Mouse (Mus musculus) forebrain, embryonic 11.5 days (tissue): ENCODE results near the gene Ablim1. TPM values are rescaled to one million over a fixed set of nuclear protein-coding genes. Genes with fewer than 3 reads are reported as not detected.

ENCODE experiments used
- ATAC-seq: fragments of 200-750 bp; cut with Nextera tagmentation; replicated peaks from 2 replicates; pipeline ENCODE4 v1.8.0; 2017; ENCODE audit warnings: moderate TSS enrichment; ENCODE audit not compliant: low FRiP score
- DNase-seq: peaks from one replicate; pipeline ENCODE4 v3.0.0-alpha.2; 2017; ENCODE audit warnings: low spot score
- H3K27ac ChIP-seq: fragments of 300-500 bp; sonication (generic); 2 replicates; pipeline ENCODE4 v1.5.1; 2014; ENCODE audit warnings: low read depth, low read length
- H3K27me3 ChIP-seq: fragments of 300-500 bp; sonication (generic); 2 replicates; pipeline ENCODE4 v1.6.1; 2014; ENCODE audit warnings: mild to moderate bottlenecking, low read length, mixed read lengths; ENCODE audit not compliant: control insufficient read depth, insufficient read depth
- H3K36me3 ChIP-seq: fragments of 300-500 bp; sonication (generic); 2 replicates; pipeline ENCODE4 v1.6.1; 2014; ENCODE audit warnings: mild to moderate bottlenecking, low read length, moderate library complexity, mixed read lengths; ENCODE audit not compliant: control insufficient read depth, insufficient read depth
- H3K4me1 ChIP-seq: fragments of 300-500 bp; sonication (generic); replicated peaks from 2 replicates; pipeline ENCODE4 v1.6.1; 2014; ENCODE audit warnings: low read length, mixed read lengths; ENCODE audit not compliant: control insufficient read depth, insufficient read depth
- H3K4me2 ChIP-seq: fragments of 300-500 bp; sonication (generic); 2 replicates; pipeline ENCODE4 v1.6.1; 2014; ENCODE audit warnings: low read depth, mild to moderate bottlenecking, low read length, moderate library complexity, mixed read lengths; ENCODE audit not compliant: severe bottlenecking
- H3K4me3 ChIP-seq: fragments of 300-500 bp; sonication (generic); 2 replicates; pipeline ENCODE4 v1.5.1; 2014; ENCODE audit warnings: low read depth, low read length
- H3K9ac ChIP-seq: fragments of 300-500 bp; sonication (generic); 2 replicates; pipeline ENCODE4 v1.6.1; 2014; ENCODE audit warnings: low read length
- H3K9me3 ChIP-seq: fragments of 300-500 bp; sonication (generic); 2 replicates; pipeline ENCODE4 v1.6.1; 2016; ENCODE audit warnings: low read length, mixed read lengths; ENCODE audit not compliant: control insufficient read depth
- WGBS: fragments of 180-500 bp; shearing (Covaris S2); extraction: QIAGEN DNeasy Blood & Tissue Kit; methylation state at CpG from one replicate; pipeline ENCODE4 v1.1.7; 2014; 5-methylcytosine and 5-hydroxymethylcytosine counted together
- polyA plus RNA-seq: library from polyadenylated mRNA; unstranded; fragments of >200 nt; fragmentation: Nextera tagmentation; extraction: Ambion mirVana; gene quantifications from 2 replicates; pipeline ENCODE4 v1.2.1, GENCODE M21; 2014

Ablim1 gene
- polyA plus RNA-seq, 1 experiment from 2014 or later = 17.0 TPM

DNA sequence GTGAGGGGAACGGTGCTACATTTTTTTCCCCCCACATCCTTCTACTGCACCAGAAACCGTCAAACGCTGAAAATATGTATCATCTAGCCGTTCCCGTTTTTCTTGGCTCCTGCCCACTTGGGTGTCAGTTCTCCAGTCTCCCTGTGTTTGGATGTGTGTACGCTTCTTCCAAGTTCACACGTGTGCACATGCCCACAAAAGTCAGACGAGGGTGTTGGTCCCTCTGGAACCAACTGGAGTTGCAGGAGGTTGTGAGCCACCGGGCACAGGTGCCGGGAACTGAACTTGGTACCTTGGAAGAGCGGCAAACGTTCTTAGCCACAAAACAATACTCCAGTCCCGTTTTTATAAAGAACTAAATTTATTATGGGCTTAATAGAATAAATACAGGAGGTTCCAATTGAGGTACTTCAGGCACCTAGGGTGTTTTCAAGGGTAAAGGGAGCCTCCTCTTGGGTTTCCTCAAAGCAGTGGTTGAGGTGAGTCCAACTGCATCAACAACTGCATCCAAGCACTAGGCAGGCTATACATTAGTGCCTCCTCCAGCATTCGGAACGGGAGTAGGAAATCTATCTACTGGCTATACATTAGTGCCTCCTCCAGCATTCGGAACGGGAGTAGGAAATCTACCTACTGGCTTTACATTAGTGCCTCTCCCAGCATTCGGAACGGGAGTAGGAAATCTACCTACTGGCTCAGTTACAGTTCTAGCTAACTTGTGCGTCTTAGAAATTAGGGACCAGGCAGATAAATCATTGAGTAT lies 44.3 kb upstream of the Ablim1 start:
- no peaks in the 10 kb centered on the region for H3K9me3 ChIP-seq
- H3K4me1 ChIP-seq = peaks cover 5% of the 10 kb centered on the region
- DNase-seq = peak; percentile 33
- H3K4me3 ChIP-seq = no peak overlapping the region
- no peaks in the 10 kb centered on the region for H3K36me3 ChIP-seq
- H3K27ac ChIP-seq = no peak overlapping the region
- H3K27me3 ChIP-seq = no peaks in the 10 kb centered on the region
- ATAC-seq = no peak
- H3K9ac ChIP-seq = no peak overlapping the region
- H3K4me2 ChIP-seq = no peak overlapping the region
- 95% methylated on average over 20 of the region's 20 CpGs for WGBS

DNA sequence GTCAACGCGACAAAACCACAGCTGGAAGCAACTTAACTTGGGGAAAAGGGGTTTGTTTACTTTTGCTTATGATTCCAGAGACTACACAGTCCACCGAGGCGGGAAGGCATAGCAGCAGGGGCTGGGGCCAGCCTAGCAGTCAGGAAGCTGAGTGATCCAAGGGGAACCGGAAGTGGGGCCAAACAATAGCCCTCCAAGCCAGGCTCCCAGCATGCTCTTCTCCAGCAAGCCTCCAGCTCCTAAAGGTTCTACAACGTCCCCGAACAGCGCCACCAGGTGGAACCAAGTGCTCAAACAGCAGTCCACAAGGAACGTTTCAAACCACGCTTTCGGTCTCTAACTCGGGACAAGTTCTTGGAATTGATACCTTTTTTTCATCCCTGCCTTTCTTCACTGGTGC lies 43.6 kb upstream of the Ablim1 start:
- H3K36me3 ChIP-seq = no peaks in the 10 kb centered on the region
- peak; percentile 57 for DNase-seq
- no peaks in the 10 kb centered on the region for H3K27me3 ChIP-seq
- WGBS = 82% methylated on average over 12 of the region's 12 CpGs
- peaks cover 4% of the 10 kb centered on the region; the same call in 1 of the 2 replicates for H3K4me1 ChIP-seq
- no peak overlapping the region for H3K9ac ChIP-seq
- H3K4me2 ChIP-seq = no peak overlapping the region
- no peak overlapping the region for H3K4me3 ChIP-seq
- H3K27ac ChIP-seq = no peak overlapping the region
- H3K9me3 ChIP-seq = no peaks in the 10 kb centered on the region
- ATAC-seq = no peak

GRCm38 (mm10) chr19:57357811-57358210 lies 43.1 kb upstream of the Ablim1 start:
- H3K27ac ChIP-seq = no peak overlapping the region
- 91% methylated on average over 5 of the region's 5 CpGs for WGBS
- no peak overlapping the region for H3K9ac ChIP-seq
- no peaks in the 10 kb centered on the region for H3K36me3 ChIP-seq
- DNase-seq = peak; percentile 16
- no peaks in the 10 kb centered on the region for H3K9me3 ChIP-seq
- H3K27me3 ChIP-seq = no peaks in the 10 kb centered on the region
- no peak for ATAC-seq
- H3K4me2 ChIP-seq = no peak overlapping the region
- no peak overlapping the region for H3K4me3 ChIP-seq
- peaks cover 3% of the 10 kb centered on the region; the same call in 1 of the 2 replicates for H3K4me1 ChIP-seq

- H3K4me1 ChIP-seq = no peaks in the 10 kb centered on the region
- DNase-seq (peak; percentile 27), ATAC-seq (no peak)
- no peak overlapping the region for H3K9ac ChIP-seq
- H3K27me3 ChIP-seq = no peaks in the 10 kb centered on the region
- H3K27ac ChIP-seq = no peak overlapping the region
- H3K9me3 ChIP-seq = no peaks in the 10 kb centered on the region
- H3K4me3 ChIP-seq = no peak overlapping the region
- H3K4me2 ChIP-seq = no peak overlapping the region
- H3K36me3 ChIP-seq = no peaks in the 10 kb centered on the region
- 87% methylated on average over 6 of the region's 6 CpGs for WGBS
These were observed 42.5 kb upstream of the Ablim1 start for GRCm38 (mm10) chr19:57357244-57357643.

- Histone ChIP-seq H3K4me3 (no peak overlapping the region), H3K27me3 (no peaks in the 10 kb centered on the region), H3K9ac (no peak overlapping the region), H3K36me3 (no peaks in the 10 kb centered on the region), H3K4me2 (no peak overlapping the region), H3K9me3 (no peaks in the 10 kb centered on the region), H3K27ac (no peak overlapping the region), H3K4me1 (no peaks in the 10 kb centered on the region)
- DNase-seq = peak; percentile 30
- 90% methylated on average over 7 of the region's 7 CpGs for WGBS
- ATAC-seq = no peak
These were observed 41.6 kb upstream of the Ablim1 start for GRCm38 (mm10) chr19:57356273-57356672.

GRCm38 (mm10) chr19:57355451-57356251 lies 40.9 kb upstream of the Ablim1 start:
- H3K9ac ChIP-seq = no peak overlapping the region
- no peaks in the 10 kb centered on the region for H3K4me1 ChIP-seq
- DNase-seq (peak; percentile 52), ATAC-seq (no peak)
- 85% methylated on average over 16 of the region's 16 CpGs for WGBS
- H3K36me3 ChIP-seq = no peaks in the 10 kb centered on the region
- no peaks in the 10 kb centered on the region for H3K9me3 ChIP-seq
- no peak overlapping the region for H3K4me3 ChIP-seq
- H3K27me3 ChIP-seq = no peaks in the 10 kb centered on the region
- H3K4me2 ChIP-seq = no peak overlapping the region
- H3K27ac ChIP-seq = no peak overlapping the region

DNA sequence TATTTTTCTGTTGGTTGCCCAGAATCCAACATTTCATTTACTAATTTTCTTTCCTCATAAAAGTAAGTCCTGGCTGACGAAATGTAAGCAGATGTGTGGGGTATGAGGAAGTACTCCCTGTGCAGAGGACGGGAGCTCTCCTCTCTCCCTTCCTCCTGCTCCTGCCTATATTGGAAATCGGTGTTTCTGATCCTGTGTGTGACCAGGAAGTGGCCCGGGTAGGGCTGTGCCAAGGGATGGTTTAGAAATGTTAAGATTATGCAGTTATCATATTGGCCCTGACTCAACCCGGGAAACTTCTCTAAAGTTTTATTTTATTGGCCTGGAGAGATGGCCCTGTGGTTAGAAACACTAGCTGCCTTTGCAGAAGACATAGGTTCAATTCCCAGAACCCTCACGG lies 40.0 kb upstream of the Ablim1 start:
- no peaks in the 10 kb centered on the region for H3K27me3 ChIP-seq
- H3K4me1 ChIP-seq = no peaks in the 10 kb centered on the region
- no peaks in the 10 kb centered on the region for H3K36me3 ChIP-seq
- H3K9ac ChIP-seq = no peak overlapping the region
- no peak overlapping the region for H3K27ac ChIP-seq
- no peak overlapping the region for H3K4me3 ChIP-seq
- 90% methylated on average over 6 of the region's 6 CpGs for WGBS
- ATAC-seq (no peak), DNase-seq (peak; percentile 23)
- no peaks in the 10 kb centered on the region for H3K9me3 ChIP-seq
- no peak overlapping the region for H3K4me2 ChIP-seq

GRCm38 (mm10) chr19:57354050-57354449 lies 39.3 kb upstream of the Ablim1 start:
- Histone ChIP-seq H3K36me3 (no peaks in the 10 kb centered on the region), H3K9me3 (no peaks in the 10 kb centered on the region), H3K4me1 (no peaks in the 10 kb centered on the region), H3K27ac (no peak overlapping the region), H3K4me2 (no peak overlapping the region), H3K4me3 (no peak overlapping the region), H3K9ac (no peak overlapping the region), H3K27me3 (no peaks in the 10 kb centered on the region)
- 93% methylated on average over 11 of the region's 11 CpGs for WGBS
- DNase-seq = peak; percentile 23
- no peak for ATAC-seq
